Mouse (Mus musculus) megakaryocyte, embryonic 14.5 days (primary cell): ENCODE results near the gene Ptpn14.

Source experiments
- FLI1 ChIP-seq: IDR thresholded peaks from 2 replicates; pipeline ENCODE4 v1.6.1; 2012; ENCODE audit warnings: low read length, inconsistent platforms, mixed read lengths
- GATA1 ChIP-seq: IDR thresholded peaks from 3 replicates; pipeline ENCODE4 v1.6.1; 2012; ENCODE audit warnings: mixed read lengths, low read length, inconsistent platforms, borderline replicate concordance

DNA sequence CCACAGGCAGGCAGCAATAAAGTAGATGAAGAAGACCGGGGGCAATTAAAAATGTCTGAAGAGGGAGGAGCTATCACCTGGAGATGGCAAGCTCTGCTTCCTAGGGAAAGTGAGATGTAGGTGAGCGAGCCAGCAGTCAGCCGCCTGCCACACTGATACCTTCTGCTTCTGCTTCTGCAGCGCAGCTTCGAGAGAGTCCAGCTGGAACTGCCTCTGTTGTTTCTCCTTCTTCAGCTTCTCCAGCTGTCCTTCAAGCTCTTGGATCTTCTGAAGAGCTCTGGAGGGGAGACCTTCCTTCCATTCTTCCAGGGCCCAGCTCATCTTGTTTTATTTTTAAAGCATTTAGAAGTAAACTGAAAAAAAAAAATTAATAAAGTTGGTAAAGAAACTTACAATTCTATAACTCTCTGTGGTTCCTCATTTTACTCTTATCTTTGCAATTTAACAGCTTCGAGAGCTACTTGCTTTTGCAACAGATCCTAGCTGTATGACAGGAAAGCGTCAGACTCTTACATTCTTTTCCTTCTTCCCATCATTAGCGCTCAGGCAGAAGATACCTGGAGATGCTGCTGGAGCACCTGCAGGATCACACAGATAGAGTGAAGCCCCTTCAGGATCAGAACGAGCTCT lies 43.2 kb upstream of the Ptpn14 start:
- TF ChIP-seq FLI1 (no peak), GATA1 (no peak)
